Mouse (Mus musculus) left cerebral cortex, postnatal 10 days (tissue): Measurements from ENCODE around the gene Trdn. TPM values are rescaled to one million over a fixed set of nuclear protein-coding genes. Genes with fewer than 3 reads are reported as not detected.

ENCODE experiments used
- DNase-seq, 2 experiments: peaks; one replicate each; pipeline ENCODE4 v3.0.0; 2021 to 2022; ENCODE audit warnings: low spot score in 2 of 2, mixed read lengths in 1 of 2; ENCODE audit errors: extremely low spot score in 1 of 2
- intact Hi-C: fragments of 180-260 bp; cut with DNase I; formaldehyde crosslinking; loops from one replicate; pipeline ENCODE4 v1.15.1; 2025
- total RNA-seq, 2 experiments: library from RNA; stranded (reverse); gene quantifications; 2 replicates each; pipeline ENCODE4 v1.2.3; 2021

Trdn gene
- 1 to 10 TPM in 1 of 2 experiments, under 1 TPM in 1; 0.39 to 1.0 TPM for total RNA-seq

DNA sequence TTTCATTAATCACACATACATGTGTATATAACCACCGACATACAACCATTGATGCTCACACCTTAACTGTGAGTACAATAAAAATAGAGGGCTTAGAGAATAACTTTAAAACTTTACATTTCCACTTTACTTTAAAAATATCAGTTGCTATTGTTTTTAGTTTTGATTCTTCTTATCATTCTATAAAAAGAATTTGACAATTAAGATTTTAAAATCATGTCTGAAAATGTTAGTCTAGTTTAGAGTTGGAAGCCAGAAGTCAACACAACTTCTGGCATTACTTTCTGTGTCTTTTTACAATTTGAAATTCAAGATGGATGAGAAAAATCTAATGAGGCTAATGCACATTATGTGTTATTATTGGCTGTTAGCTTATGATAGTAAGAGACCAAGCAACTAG lies at the start of gene Trdn:
Gene Trdn (plus strand): TSS at position 301 of the 400 bp plus-strand sequence.
- DNase-seq = no peak
- intact Hi-C loops = no loop called here

DNA sequence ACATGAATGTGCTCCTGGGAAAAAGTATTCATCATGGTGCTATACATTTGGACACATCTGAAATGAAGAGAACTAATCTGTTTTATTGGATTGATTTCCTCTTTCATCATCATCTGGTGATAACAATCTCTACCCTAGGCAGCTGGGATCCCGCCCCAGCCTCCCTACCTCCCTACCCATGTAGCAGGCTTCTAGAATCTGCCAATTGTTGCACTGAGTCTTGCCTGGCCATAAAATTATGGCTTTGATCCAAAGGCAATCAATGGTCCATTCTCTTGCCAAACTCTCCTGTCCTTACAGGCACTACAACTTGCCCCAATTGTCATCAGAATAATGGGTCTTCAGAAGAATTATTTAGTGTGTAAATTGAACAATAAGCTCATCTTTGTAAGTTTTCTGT lies 19.6 kb upstream of the Trdn start:
- intact Hi-C loops = no loop called here
- DNase-seq = no peak

DNA sequence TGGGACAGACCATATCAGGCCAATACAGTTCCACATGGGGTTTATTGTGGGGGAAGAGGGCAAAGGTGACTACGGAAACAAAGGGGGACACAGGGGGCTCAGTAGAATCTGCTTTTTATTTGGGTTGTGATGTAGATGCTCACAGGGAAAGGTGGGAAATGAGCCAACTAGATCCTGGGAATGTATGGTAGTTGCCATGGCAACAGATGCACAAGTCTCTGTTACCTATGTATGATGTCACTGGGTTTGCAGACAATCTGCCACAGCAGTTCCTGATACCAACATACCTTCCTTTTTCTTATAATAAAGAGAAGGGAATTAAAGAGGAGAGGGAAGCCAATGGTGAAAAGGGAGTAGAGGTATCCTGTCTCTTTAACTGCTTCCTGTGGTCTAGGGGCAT lies 14.8 kb upstream of the Trdn start:
- peak in 1 of 2 experiments; percentile 4 for DNase-seq
- intact Hi-C loops = no loop called here

DNA sequence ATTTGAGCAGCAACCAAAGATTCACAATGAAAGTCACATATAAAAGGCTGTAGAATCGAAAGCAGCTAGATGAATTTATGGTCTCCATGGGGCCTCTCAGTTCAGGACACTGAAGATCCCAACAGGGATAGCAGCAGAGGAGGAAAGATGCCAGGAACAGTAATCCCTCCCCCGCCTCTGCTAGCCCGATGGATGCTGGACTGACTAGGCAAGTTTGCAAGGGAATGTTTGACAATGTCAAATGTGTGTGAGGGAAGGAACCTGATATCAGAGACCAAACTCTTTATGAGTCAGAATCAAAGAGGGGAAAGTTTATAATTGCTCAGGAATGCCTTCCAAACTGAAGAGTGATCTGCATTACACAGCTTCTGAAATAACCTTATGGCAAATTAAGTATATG lies 7.2 kb upstream of the Trdn start:
- no peak for DNase-seq
- intact Hi-C loops = no loop called here

DNA sequence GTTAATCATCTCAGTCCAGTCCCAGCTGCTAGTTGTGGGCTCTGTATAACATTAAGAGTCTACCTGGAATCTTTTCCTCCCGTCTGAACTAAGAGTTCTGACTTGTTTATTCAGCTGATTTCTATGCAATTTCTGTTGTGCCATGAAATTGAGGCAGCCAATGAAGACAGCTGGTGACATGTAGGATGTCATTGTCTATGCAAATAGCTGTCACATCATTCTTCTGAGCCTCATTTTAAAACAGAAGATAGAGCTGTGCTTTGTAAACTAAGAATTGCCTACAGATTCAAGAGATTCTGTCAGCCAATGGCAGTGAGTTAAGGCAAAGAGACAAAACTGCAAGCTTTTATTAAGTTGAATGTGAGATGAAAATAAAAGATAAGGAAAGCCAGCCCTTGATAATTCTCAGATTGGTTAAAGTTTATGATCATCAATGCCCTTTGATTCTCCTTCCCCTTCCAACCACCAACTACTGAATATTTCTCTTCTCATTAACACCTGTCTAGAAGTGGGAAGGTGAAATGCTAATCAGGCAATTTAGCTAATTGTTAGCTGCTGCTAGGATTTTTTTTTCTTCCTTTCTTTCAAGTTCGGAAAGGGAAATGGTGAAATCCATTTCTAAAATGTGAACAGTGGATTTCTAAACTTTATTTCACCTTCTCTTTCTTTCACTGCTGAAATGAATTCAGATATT lies 1.9 kb downstream of the Trdn start:
- intact Hi-C loops = no loop called here
- DNase-seq = no peak

DNA sequence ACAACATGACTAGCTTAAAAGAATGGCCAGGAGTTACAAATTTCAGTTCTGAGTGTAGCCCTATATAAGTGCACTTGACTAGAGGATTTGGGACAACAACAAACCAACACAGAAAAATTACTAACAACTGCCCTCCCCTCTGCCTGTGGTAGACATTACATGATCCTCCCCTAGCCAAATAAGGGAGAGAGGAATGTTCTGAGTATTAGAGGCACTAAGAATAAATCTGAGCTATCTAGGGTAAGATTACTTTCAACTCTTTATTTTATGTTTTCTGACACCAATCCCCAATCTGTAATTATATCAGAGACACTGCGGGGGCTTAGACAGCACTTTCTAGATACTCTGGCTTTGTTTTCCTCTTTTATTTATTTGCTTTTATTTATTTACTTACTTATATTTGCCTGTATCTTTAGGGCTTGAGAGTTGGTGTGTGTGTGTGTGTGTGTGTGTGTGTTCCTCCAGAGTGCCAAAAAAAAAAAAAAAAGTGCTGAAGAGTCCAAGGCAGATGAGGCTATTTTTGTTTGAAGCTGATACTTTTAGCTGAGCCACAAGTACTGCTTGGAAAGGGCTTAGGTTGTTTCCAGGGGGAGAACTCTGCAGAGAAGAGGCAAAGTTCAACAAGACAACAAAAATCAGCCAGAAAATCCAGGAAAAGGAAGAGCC lies 2.7 kb downstream of the Trdn start:
- intact Hi-C loops = no loop called here

DNA sequence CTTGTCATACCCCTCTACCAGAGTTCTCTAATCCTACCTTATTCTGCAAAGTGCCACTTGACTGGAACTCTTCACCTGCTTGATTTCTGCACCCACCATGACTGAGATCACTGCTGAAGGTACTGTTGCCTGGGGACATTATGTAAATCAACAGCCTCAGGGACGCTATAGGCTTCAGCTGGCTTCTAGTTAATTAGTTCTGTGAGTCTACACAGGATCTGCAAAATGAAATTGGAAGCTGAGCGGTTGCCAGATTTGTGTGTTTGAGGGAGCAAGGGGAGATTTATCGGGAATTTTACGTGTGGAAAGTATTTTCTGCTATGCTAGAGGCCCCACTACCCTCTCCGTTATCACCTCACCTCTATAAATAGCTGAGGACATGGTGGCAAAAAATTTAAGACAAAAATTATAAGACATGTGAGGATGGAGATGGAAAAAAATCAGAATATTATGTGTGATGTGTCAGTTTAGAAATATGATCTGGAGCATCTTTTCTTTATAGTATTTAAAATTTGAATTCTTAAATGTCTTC lies 3.3 kb downstream of the Trdn start:
- DNase-seq = no peak

More for the DNA sequence above, 2.7 kb downstream of the Trdn start:
- no peak for DNase-seq

DNA sequence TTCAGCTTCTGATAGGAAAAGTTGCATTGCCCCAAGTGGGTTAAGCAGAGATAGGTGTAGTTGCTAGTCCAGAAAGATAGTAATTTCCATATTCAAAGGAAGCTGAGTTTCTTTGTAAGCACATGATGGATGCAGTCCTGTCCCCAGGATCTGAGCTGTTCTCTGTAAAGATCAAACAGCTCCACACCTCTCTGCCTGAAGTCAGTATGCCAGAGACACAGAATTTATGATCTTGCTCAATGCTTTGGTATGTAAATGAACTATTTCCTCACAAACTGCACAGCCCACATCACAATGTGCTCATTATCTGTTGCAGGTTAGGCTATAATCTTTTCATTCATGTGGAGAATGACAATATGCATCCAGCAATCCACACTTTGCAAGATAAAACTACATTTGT lies 8.0 kb downstream of the Trdn start:
- no peak for DNase-seq
- intact Hi-C loops = no loop called here

More for the DNA sequence above, 3.3 kb downstream of the Trdn start:
- intact Hi-C loops = no loop called here

DNA sequence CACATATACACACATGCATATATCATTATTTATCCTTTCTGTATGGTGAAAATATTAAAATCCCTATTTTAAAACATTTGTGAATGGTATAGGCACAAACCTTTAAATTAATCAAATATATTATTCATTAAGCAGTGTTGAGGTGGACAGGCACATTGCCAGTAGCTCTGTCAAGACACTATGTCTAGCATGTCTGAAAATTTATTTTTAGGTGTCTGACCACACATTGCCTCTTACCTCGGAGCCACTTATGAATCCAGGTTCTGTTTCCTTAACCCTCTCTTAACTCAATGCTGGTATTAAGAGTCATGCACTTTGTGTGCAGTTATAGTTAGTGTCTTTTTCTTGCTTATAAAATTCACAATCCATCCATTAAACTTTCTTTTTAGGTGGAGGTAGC lies 12.0 kb downstream of the Trdn start:
- DNase-seq = no peak
- intact Hi-C loops = no loop called here

DNA sequence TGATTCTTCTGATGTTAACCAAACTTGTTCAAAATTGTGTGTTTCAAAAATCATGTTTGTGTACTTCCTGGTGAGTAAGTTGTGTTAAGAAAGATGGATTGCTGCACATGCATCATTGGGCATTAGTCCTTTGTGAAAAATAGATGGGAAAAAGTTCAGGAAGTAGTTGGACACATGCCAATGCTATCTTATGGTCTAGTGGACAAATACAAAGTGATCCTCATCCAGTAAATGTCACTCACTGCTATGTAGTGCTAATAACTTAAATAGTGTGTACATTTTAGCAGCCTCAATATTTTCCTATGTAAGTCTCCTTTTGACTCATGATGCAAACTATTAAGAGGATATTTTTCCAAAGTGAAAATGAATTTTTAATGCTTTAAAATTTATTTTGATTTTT lies 27.6 kb downstream of the Trdn start:
- intact Hi-C loops = no loop called here
- no peak for DNase-seq

DNA sequence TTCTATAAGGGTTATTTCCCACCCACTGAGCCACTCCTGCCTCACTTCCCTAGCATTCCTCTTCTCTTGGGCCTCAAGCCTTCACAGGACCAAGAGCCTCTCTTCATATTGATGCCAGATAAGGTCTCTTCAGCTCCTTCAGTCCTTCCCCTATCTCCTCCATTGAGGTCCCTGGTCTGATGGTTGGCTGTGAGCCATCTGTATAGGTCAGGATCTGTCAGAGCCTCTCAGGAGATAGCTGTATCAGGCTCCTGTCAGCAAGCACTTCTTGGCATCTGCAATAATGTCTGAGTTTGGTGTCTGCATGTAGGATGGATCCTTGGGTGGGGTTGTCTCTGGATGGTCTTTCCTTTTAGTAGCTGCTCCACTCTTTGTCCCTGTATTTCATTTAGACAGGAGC lies 42.7 kb downstream of the Trdn start:
- intact Hi-C loops = no loop called here
- DNase-seq = no peak

DNA sequence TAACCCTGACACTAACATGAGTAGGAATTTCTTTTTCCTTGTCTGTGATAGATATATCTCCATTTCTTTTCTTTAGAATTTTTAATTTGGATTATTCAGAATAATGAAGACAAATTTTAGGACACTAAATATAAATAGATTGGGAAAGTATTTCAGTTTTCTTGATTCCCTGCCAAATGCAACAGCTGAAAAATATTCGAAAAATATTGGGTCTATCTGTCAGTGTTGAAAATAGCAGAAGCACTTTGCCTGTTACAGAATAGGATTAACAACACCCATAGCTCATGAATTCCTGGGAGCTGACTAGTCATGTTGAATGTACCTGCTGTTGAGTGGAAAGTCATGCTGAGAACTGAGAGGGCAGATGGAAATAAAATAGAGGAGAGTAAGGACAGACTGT lies 64.6 kb downstream of the Trdn start:
- DNase-seq = no peak
- intact Hi-C loops = no loop called here

DNA sequence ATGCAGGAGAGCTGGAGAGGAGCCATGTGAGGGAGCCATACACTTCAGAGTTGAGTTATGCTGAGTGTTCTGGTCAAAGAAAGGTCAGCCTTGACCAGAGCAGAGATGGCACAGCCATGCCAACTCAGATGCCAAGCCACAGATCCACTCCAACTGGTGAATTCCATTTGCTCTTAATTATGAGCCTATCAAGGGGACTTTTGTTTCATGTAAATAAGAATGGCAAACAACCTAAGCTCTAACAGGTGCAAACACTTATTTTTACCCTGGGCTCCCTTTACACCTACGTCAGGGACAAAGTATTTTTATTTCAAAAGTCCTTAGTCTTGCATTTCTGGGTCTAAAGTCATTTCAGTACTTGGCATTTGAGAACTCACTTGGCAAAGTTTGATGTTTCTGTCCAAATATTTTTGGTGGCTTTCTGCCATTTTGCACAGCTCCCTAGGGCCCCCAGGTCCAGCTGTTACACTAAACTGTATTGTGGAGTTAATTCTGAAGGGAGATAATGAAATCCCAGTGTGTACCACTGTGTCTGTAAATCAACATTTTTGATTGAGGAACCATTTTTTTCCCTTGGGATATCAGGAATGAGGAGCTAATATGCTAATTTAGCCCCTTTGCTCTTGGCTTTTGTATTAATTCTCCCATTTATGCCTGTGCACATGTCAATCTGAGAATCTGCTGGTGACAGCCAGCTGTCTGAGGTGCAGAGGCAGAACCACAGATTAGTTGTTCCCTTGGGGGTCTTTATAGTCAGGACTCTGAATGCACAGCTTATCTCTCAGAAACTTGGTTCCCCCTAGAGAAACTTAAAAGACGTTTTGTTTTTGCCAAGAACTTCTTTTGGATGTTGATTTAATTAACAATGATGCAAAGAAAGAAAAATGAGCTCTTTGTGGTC lies 99.6 kb downstream of the Trdn start:
- no peak for DNase-seq

DNA sequence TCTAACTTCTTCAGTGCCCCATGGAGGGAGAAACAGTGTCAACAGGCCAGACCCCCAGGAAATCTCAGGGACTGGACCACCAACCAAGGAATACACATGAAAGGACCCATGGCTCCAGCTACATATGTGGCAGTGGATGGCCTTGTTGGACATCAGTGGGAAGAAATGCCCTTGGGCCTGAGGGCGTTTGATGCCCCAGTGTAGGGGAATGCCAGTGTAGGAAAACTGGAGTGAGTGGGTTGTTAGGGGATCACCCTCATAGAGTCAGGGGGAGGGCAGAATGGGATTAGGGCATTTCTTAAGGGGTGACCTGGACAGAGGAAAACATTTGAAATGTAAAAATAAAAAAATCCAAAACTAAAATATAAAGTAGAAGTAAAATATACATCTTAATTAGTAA lies 108.7 kb downstream of the Trdn start:
- intact Hi-C loops = no loop called here
- DNase-seq = no peak

More for the DNA sequence above, 99.6 kb downstream of the Trdn start:
- intact Hi-C loops = no loop called here

DNA sequence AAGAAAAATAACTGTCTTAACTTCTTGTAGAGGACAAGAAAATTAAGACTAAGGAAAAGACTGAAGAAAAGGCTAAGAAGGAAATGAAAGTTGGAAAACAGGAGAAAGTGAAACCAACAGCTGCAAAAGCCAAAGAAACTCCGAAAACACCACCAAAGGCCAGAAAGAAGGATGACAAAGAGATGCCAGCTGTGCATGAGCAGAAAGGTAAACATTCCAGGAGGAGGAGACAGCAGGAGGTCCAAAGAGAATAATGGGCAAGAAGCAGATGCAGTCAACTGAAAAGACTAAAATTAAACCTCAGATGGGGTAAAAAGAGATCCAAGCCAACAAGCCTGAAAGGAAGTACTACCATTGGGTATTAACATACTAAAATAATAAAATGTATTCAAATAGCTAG lies 115.6 kb downstream of the Trdn start:
- intact Hi-C loops = no loop called here
- no peak for DNase-seq

DNA sequence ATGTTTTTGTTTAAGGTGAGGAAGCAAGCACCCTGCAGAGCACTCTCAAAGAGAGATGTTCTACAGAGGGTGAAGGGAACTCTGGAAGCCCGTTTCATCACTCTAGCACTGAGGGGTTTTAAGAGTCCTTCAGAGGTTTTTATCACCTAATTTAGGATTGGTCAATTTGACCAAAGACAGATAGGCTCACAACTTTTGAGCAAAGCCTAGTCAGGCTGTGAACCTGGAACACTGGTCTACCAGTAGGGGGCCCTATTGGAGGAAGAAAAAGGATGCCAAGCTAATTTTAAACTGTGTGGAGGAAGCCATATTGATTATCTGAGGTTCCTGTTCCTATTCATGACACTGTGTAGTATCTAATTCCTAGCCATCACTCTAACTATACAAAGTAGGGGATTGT lies 117.9 kb downstream of the Trdn start:
- no peak for DNase-seq
- intact Hi-C loops = no loop called here

DNA sequence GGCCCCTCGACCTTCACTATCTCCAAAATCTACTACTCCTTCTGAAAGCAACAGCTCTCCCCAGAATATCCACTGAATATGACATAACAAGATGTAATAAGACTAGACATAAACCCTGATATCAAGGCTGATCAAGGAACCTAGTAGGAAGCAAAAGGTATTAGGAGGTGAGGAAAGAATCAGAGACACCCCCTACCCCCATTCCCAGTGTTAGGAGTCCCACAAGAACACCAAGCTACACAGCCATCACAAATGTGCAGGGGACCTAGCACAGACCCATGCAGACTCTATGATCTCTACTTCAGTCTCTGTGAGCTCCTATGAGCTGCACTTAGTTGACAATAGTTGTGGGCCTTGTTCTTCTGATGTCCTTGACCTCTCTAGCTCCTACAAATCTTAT lies 130.1 kb downstream of the Trdn start:
- intact Hi-C loops = no loop called here
- DNase-seq = no peak

DNA sequence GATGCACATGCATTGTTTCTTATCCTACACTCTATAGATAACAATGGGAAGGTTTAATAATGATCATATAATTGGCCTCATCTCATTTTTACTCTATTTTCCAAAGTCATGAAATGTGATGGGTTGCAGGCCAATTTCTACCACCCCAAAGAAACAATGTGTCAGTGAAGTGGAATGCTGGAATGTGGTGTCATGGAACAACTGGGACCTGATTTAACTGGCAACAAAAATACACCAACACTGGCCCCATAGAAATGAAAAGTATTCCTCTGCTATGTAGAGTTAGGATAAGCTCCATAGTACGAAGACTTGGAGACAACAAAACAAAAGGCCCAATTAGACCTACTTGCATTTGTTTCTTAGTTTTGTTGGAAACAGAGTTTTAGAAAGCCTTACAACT lies 173.6 kb downstream of the Trdn start:
- DNase-seq = no peak
- intact Hi-C loops = no loop called here

DNA sequence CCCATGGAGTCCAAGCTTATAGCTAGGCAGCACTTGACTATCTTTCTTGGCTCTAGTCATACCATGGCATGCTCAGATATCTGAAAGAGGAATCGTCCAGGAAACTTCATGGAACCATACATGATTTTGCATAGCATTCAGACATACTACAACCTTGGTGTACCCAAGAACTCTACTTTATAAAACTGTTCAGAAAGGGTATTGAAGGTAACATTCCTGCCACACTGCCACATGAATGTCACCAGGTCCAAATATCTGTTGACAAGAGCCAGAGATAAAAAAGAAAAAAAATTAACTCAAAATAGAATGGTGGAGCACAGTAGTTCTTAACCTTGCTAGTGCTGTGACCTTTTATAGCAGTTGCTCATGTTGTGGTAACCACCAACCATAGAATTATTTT lies 175.8 kb downstream of the Trdn start:
- DNase-seq = no peak
- intact Hi-C loops = no loop called here

DNA sequence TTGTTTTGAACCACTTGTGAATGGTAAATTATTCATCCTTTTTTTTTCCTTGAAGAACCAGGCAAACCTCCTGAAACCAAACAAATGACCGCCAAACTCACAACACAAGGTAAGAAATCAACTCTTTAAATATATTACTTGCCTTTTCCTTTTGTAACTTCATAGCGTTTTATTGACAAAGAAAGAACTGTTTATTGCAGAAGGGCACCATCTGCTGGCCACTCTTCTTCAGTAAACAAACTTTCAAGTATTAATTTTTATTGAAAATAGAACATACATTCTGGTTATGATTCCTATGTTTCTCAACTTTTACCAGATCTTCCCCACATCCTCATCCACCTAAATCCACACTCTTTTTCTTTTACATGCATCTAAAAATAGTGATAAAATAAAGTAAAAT lies 224.6 kb downstream of the Trdn start:
- intact Hi-C loops = no loop called here
- peak in 1 of 2 experiments; percentile 4 for DNase-seq
